Mouse (Mus musculus) naive thymus-derived CD4-positive, alpha-beta T cell, adult 2 months (primary cell): ENCODE measurements around the gene Plekha6.
"Not testable (repeated sequence)": the region's sequence is repeated elsewhere in the genome, so short reads cannot be mapped to it uniquely, and the experiment has no call there.

Experiments used
- DNase-seq: peaks from one replicate; pipeline ENCODE4 v3.0.0-alpha.2; 2011; ENCODE audit warnings: low read depth

Plekha6 gene

GRCm38 (mm10) chr1:133323333-133323732, 159.3 kb downstream of the Plekha6 start:
- no peak for DNase-seq

DNA sequence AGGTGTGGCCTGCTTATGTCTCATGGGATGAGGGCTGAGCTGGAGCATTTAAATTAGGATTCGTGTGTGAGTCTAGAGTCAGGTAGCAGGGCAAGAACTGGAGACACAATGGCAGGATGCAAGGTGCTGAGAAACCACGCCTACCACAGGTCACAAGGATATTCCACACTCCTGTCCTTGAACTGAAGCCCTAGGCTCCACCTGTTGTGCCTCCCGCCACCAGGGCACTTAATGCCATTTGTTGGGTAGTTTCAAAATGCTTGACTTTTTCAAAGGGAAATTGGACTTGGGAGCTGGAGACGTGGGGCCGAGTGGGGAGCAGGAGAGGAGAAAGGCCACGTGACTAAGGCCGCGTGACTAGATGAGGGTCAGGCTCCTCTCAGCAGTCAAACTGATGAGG, 161.9 kb downstream of the Plekha6 start:
- DNase-seq = no peak

DNA sequence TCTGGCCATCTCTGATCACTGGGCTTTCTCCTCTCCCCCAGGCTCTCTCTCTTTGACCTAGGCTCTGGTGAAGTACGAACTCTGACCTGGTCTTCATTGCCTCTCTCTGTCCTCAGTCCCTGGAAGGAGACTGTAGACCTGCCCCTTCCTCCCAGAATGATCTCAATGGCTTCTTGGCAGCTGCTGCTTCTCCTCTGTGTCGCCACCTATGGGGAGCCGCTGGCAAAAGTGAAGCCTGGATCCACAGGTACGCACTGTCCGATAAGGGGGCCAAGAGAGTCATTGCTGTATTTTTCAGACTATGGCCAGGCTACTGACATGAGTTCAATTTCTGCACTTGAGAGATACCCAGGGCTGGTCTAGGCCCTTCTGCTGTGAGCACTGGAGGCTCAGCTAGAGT, 163.1 kb downstream of the Plekha6 start:
- no peak for DNase-seq

- DNase-seq = no peak
Observed at GRCm38 (mm10) chr1:133328299-133328795, 164.3 kb downstream of the Plekha6 start.

GRCm38 (mm10) chr1:133328896-133329637, 165.1 kb downstream of the Plekha6 start:
- DNase-seq = no peak

DNA sequence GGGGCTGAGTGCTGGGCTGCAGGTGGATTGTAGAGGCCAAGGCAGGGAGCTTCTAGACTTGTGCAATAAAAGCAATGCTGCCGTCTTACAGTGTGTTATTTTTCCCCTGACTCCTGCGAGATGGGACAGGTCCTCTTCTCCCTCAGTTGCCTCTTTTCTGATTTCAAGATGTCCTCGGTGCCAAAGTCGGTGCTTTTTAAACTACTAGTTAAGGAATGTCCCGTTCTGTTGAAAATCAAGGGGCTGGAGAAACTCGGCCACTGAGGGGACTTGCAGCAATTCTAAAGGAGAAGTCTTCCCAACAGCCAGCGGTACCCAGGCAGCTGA, 165.6 kb downstream of the Plekha6 start:
- no peak for DNase-seq

GRCm38 (mm10) chr1:133331142-133331541, 167.1 kb downstream of the Plekha6 start:
- no peak for DNase-seq

DNA sequence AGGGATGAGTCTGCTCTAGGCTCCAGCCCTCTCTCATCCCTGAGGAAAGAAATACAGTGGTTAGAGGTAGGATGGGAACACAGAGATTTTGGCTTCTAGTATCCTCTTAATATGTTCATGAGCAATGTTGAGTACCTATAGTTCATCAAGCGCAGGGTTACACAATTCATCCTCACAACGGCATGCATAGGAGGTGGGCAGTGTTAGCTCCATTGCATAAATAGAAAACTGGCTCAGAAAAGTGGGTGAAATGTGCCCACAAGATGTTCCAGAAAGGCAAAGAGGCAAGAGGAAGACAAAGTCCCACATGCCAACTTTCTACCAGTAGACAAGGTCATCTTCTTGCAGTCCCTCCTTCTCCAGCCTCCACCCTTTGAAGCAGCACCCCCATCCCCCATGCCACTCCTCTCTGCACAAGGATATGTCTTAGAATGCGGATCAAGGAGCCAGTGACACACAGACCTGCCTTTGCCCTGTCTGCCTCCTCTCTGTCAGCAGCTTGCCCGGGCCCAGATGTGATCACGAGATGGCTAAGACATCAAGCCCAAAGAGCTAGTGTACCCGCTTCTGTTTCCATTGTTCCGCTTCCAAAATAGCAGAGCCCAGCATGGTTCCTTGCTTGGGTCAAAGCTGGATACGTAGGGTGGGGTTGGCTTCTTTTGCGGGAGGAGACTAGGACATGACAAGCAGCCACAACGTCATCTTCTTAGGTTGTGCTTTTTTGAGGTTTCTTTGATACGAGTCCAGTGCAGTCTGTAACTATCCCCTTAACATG, 168.8 kb downstream of the Plekha6 start:
- DNase-seq = no peak

DNA sequence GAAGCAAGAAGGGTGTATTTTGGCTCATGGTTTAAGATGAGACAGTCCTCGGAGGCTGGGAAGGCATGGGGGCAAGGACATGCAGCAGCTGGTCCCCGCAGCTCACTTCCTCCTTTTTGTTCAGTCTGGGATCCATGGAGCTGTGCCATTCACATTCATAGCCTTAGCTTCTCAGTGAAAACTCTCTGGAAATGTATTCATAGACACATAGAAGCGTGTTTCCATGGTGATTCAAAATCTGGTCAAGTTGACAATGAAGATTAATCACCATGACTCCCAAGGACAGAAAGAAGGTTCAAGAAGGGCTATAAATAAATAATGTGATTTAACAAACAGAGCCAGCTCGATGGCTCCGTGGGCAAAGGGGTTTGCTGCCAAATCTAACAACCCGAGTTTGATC, 169.9 kb downstream of the Plekha6 start:
- no peak for DNase-seq

DNA sequence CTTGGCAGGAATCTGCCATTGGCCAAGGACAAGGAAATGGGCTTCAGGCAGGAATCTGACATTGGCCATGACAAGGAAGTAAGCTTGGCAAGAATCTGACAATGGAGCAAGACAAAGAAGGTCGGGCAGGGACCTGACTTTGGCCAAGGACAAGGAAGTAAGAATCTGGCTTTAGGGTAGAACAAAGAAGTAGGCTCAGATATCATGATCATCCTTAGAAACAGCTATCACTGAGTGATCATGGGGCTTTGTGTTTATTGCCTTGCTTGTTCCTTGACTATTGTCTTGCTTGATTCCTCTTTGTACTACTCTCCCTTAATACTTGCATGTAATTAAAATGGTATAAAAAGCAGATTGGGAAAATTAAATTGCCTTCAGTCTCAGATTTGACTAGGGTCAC, 176.4 kb downstream of the Plekha6 start:
- not testable (repeated sequence) for DNase-seq

DNA sequence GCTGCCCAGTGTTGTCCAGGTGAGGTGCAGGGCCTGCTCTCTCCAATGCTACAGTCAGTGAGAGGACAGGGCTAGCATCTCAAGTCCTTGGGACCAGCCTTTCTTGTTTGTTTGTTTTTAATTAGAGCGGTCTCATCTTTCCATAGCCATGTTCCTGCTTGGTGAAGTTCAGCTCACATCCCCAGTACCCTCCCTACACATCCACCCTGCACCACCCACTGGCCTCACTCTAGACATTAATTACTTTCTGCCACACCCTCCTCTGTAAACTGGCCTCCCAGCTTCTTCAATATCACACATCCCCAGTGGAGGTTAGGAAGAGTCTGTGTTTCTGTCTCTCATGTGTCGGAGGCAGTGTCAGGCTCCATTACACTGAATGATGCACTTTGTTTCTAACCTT, 180.3 kb downstream of the Plekha6 start:
- no peak for DNase-seq

GRCm38 (mm10) chr1:133346531-133346930, 182.5 kb downstream of the Plekha6 start:
- no peak for DNase-seq

GRCm38 (mm10) chr1:133347226-133347625, 183.2 kb downstream of the Plekha6 start:
- DNase-seq = no peak

GRCm38 (mm10) chr1:133347693-133348520, 183.9 kb downstream of the Plekha6 start:
- DNase-seq = no peak

- no peak for DNase-seq
Observed at GRCm38 (mm10) chr1:133350210-133350609, 186.2 kb downstream of the Plekha6 start, which contains the start of gene Ren1. Ren1 (plus strand) TSS chr1:133350510.

DNA sequence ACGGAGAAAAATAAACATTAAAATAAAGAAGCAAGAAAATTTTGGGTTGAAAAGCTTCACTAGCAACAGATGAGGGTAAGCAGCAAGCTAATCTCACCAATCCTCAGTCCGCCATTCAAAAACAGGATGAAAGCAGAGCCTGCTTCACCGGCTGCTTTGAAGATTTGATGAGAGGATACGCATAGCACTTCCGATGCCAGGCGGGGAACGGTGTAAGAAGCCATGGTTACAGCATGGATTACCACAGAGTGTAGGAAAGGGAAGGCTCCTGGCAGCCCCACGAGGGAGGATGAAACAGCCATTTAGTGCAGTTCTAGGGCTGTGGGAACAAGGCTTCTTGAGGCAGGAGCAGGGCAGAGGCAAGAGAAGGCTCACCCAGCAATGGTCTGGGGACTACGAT, 187.8 kb downstream of the Plekha6 start:
- no peak for DNase-seq
